Mouse (Mus musculus): ENCODE measurements around the gene Mad1l1. TPM values are rescaled to one million over a fixed set of nuclear protein-coding genes. Genes with fewer than 3 reads are reported as not detected.

The Mad1l1 gene
- total and polyA plus RNA-seq, 3 experiments, result 40.5 to 65.2 TPM; not detected in 1

GRCm38 (mm10) chr5:140128414-140128981 lies 192.9 kb downstream of the Mad1l1 start:
- Histone ChIP-seq H3K9me3 (replicated peaks; ENCODE audit: insufficient read depth, low read length) (no peaks in the 10 kb centered on the region), H3K79me2 (ENCODE audit: control insufficient read depth, insufficient read depth, low read length, poor library complexity) (no peaks in the 10 kb centered on the region), H3K9ac (ENCODE audit: control insufficient read depth, low read depth, low read length, poor library complexity, severe bottlenecking) (no peak overlapping the region), H3K36me3 (ENCODE audit: control insufficient read depth in 1 of 2, insufficient read depth in 2 of 2, low read length in 2 of 2) (peaks cover 0 to 2% of the 10 kb centered on the region in 2 experiments; a peak in 2 of 4 replicates), H3K27me3 (ENCODE audit: control insufficient read depth in 1 of 2, insufficient read depth in 2 of 2, low read length in 2 of 2) (no peaks in the 10 kb centered on the region), H3K27ac (ENCODE audit: control insufficient read depth, low read depth, low read length) (no peak overlapping the region), H3K4me1 (ENCODE audit: control insufficient read depth in 1 of 2, insufficient read depth in 2 of 2, low read length in 2 of 2) (no peaks in the 10 kb centered on the region), H3K4me3 (ENCODE audit: control insufficient read depth in 1 of 2, insufficient read depth in 1 of 2, low read depth in 2 of 2, low read length in 2 of 2) (no peak overlapping the region)
- no peak for DNase-seq (ENCODE audit: low read depth, low spot score)
- TF ChIP-seq ZMIZ1 (IDR thresholded peaks at IDR 0.05; ENCODE audit: low read depth, low read length) (no peak), JUND (IDR thresholded peaks at IDR 0.05; ENCODE audit: low read depth, low read length) (no peak), ZKSCAN1 (IDR thresholded peaks at IDR 0.05; ENCODE audit: low read depth, low read length) (no peak), CHD2 (IDR thresholded peaks at IDR 0.05; ENCODE audit: low read length) (no peak), ZC3H11A (IDR thresholded peaks at IDR 0.05; ENCODE audit: low read depth, low read length) (no peak), KAT2A (conservative IDR thresholded peaks at IDR 0.05; ENCODE audit: low read depth, low read length) (no peak), CHD1 (IDR thresholded peaks at IDR 0.05; ENCODE audit: low read depth, low read length) (no peak), USF1 (IDR thresholded peaks at IDR 0.05; ENCODE audit: low read depth, low read length) (no peak), MEF2A (IDR thresholded peaks at IDR 0.05; ENCODE audit: extremely low read depth, insufficient replicate concordance, low read depth, low read length, poor library complexity, severe bottlenecking) (no peak), GATA1 (IDR thresholded peaks at IDR 0.05; ENCODE audit: low read depth, low read length) (no peak), TAL1 (IDR thresholded peaks at IDR 0.05; ENCODE audit: low read length) (no peak), TBP (IDR thresholded peaks at IDR 0.05; ENCODE audit: low read depth, low read length) (no peak)

GRCm38 (mm10) chr5:140127981-140128380 lies 193.4 kb downstream of the Mad1l1 start:
- no peak overlapping the region for H3K4me3 ChIP-seq (ENCODE audit: control insufficient read depth in 1 of 2, insufficient read depth in 1 of 2, low read depth in 2 of 2, low read length in 2 of 2)
- H3K4me1 ChIP-seq (ENCODE audit: control insufficient read depth in 1 of 2, insufficient read depth in 2 of 2, low read length in 2 of 2), result no peaks in the 10 kb centered on the region
- no peaks in the 10 kb centered on the region for H3K79me2 ChIP-seq (ENCODE audit: control insufficient read depth, insufficient read depth, low read length, poor library complexity)
- TF ChIP-seq NELFE (IDR thresholded peaks at IDR 0.05; ENCODE audit: low read depth, low read length), result no peak
- no peak for TF ChIP-seq ZNF384 (IDR thresholded peaks at IDR 0.05; ENCODE audit: low read depth, low read length)
- TF ChIP-seq POLR2AphosphoS2 (IDR thresholded peaks at IDR 0.05; ENCODE audit: low read length), result no peak
- no peaks in the 10 kb centered on the region for H3K9me3 ChIP-seq (replicated peaks; ENCODE audit: insufficient read depth, low read length)
- no peak overlapping the region for H3K27ac ChIP-seq (ENCODE audit: control insufficient read depth, low read depth, low read length)
- no peak overlapping the region for H3K9ac ChIP-seq (ENCODE audit: control insufficient read depth, low read depth, low read length, poor library complexity, severe bottlenecking)
- peaks cover 0 to 2% of the 10 kb centered on the region in 2 experiments; a peak in 2 of 4 replicates for H3K36me3 ChIP-seq (ENCODE audit: control insufficient read depth in 1 of 2, insufficient read depth in 2 of 2, low read length in 2 of 2)
- H3K27me3 ChIP-seq (ENCODE audit: control insufficient read depth in 1 of 2, insufficient read depth in 2 of 2, low read length in 2 of 2), result no peaks in the 10 kb centered on the region
- no peak for DNase-seq (ENCODE audit: low read depth, low spot score)

GRCm38 (mm10) chr5:140124626-140125025 lies 196.7 kb downstream of the Mad1l1 start:
- TF ChIP-seq POLR2A (IDR thresholded peaks at IDR 0.05; ENCODE audit: control insufficient read depth in 1 of 2, insufficient read depth in 1 of 2, low read depth in 1 of 2, low read length in 2 of 2, poor library complexity in 1 of 2), result no peak
- TF ChIP-seq TAL1 (IDR thresholded peaks at IDR 0.05; ENCODE audit: low read length), result no peak
- TF ChIP-seq BHLHE40 (IDR thresholded peaks at IDR 0.05; ENCODE audit: borderline replicate concordance, low read depth, low read length), result no peak
- no peak for TF ChIP-seq CHD1 (IDR thresholded peaks at IDR 0.05; ENCODE audit: low read depth, low read length)
- no peak for TF ChIP-seq RCOR1 (IDR thresholded peaks at IDR 0.05; ENCODE audit: low read depth, low read length)
- TF ChIP-seq MXI1 (IDR thresholded peaks at IDR 0.05; ENCODE audit: low read depth, low read length), result no peak
- no peak for TF ChIP-seq EP300 (IDR thresholded peaks at IDR 0.05; ENCODE audit: low read depth in 1 of 2, low read length in 2 of 2)
- no peak for TF ChIP-seq MAZ (IDR thresholded peaks at IDR 0.05; ENCODE audit: low read depth, low read length)
- no peak for TF ChIP-seq ZNF384 (IDR thresholded peaks at IDR 0.05; ENCODE audit: low read depth, low read length)
- no peak for TF ChIP-seq KAT2A (conservative IDR thresholded peaks at IDR 0.05; ENCODE audit: low read depth, low read length)
- TF ChIP-seq MAX (IDR thresholded peaks at IDR 0.05; ENCODE audit: low read length), result no peak
- no peak for TF ChIP-seq CTCF (IDR thresholded peaks at IDR 0.05 in 2 of 3, conservative IDR thresholded peaks at IDR 0.05 in 1 of 3; ENCODE audit: control insufficient read depth in 1 of 3, insufficient read depth in 1 of 3, low read depth in 2 of 3, low read length in 3 of 3, poor library complexity in 1 of 3, severe bottlenecking in 1 of 3)
- no peak for TF ChIP-seq HCFC1 (IDR thresholded peaks at IDR 0.05; ENCODE audit: low read depth, low read length)
- no peak for TF ChIP-seq TCF12 (IDR thresholded peaks at IDR 0.05; ENCODE audit: low read depth, low read length)
- no peak for TF ChIP-seq E2F4 (IDR thresholded peaks at IDR 0.05; ENCODE audit: borderline replicate concordance, low read depth, low read length)
- no peak for TF ChIP-seq RAD21 (IDR thresholded peaks at IDR 0.05; ENCODE audit: low read depth, low read length)
- TF ChIP-seq ZMIZ1 (IDR thresholded peaks at IDR 0.05; ENCODE audit: low read depth, low read length), result no peak
- peaks cover 0 to 2% of the 10 kb centered on the region in 2 experiments; a peak in 2 of 4 replicates for H3K36me3 ChIP-seq (ENCODE audit: control insufficient read depth in 1 of 2, insufficient read depth in 2 of 2, low read length in 2 of 2)
- H3K4me1 ChIP-seq (ENCODE audit: control insufficient read depth in 1 of 2, insufficient read depth in 2 of 2, low read length in 2 of 2), result no peaks in the 10 kb centered on the region

More at GRCm38 (mm10) chr5:140124626-140125025, 196.7 kb downstream of the Mad1l1 start:
- no peak overlapping the region for H3K9ac ChIP-seq (ENCODE audit: control insufficient read depth, low read depth, low read length, poor library complexity, severe bottlenecking)
- H3K4me3 ChIP-seq (ENCODE audit: control insufficient read depth in 1 of 2, insufficient read depth in 1 of 2, low read depth in 2 of 2, low read length in 2 of 2), result no peak overlapping the region
- no peak overlapping the region for H3K27ac ChIP-seq (ENCODE audit: control insufficient read depth, low read depth, low read length)
- DNase-seq (ENCODE audit: low read depth, low spot score), result no peak
- H3K9me3 ChIP-seq (replicated peaks; ENCODE audit: insufficient read depth, low read length), result no peaks in the 10 kb centered on the region
- no peaks in the 10 kb centered on the region for H3K79me2 ChIP-seq (ENCODE audit: control insufficient read depth, insufficient read depth, low read length, poor library complexity)
- no peaks in the 10 kb centered on the region for H3K27me3 ChIP-seq (ENCODE audit: control insufficient read depth in 1 of 2, insufficient read depth in 2 of 2, low read length in 2 of 2)

Data from MEL (cell line).